13 mouse cellular contexts compared by ENCODE assay signal in genomic region chr3:121437996-121438395, GRCm38 (mm10). TPM values are rescaled to one million over a fixed set of nuclear protein-coding genes. Genes with fewer than 3 reads are reported as not detected.
DNase-seq lines count a peak whose midpoint lies in the region; ATAC-seq and TF ChIP-seq lines count a peak whose summit lies in the region.
"Had no signal": no experiment of that assay in that cellular context is flagged by ENCODE, and none has a peak within 500 bp of the region (broad histone marks: within the 10 kb centered on the region; RNA-seq: fewer than 3 reads in every experiment).

No protein-coding gene starts in this region.

- H3K4me2 ChIP-seq in kidney, embryonic 15.5 days: no peak overlapping the region
- no peak overlapping the region for H3K4me2 ChIP-seq in heart, embryonic 14.5 days (ENCODE audit: low read length)
- no peak overlapping the region for H3K4me2 ChIP-seq in limb, embryonic 15.5 days
- H3K4me2 ChIP-seq: forebrain, embryonic 15.5 days; lung, embryonic 15.5 days had no signal

- 0 out of 2 replicates have a peak, but pooled peaks have one; percentile 12 for ATAC-seq in kidney, embryonic 15.5 days (replicated peaks; ENCODE audit: low FRiP score)
- no peak for ATAC-seq in heart, embryonic 14.5 days (ENCODE audit: insufficient number of reproducible peaks, insufficient read depth, low FRiP score, low read depth)
- ATAC-seq in limb, embryonic 15.5 days (ENCODE audit: insufficient number of reproducible peaks, low FRiP score, low TSS enrichment, low read depth): no peak
- no peak for ATAC-seq in megakaryocyte progenitor cell, adult 5-6 weeks (replicated peaks; ENCODE audit: poor library complexity)
- ATAC-seq: CD4-positive, CD25-positive, alpha-beta regulatory T cell, adult 4 months; forebrain, embryonic 15.5 days had no signal

- H3K4me3 ChIP-seq in heart, adult 2 months: no peak overlapping the region
- H3K4me3 ChIP-seq in kidney, embryonic 15.5 days (replicated peaks): no peak overlapping the region
- H3K4me3 ChIP-seq in heart, embryonic 14.5 days (ENCODE audit: control insufficient read depth in 1 of 2, insufficient read depth in 1 of 2, low read depth in 1 of 2, low read length in 2 of 2): no peak overlapping the region
- H3K4me3 ChIP-seq in limb, embryonic 15.5 days: no peak overlapping the region
- H3K4me3 ChIP-seq: forebrain, embryonic 15.5 days; lung, embryonic 15.5 days had no signal

- H3K36me3 ChIP-seq in heart, adult 2 months (ENCODE audit: control insufficient read depth, insufficient read depth, low read length): peaks cover 11% of the 10 kb centered on the region; the same call in 1 of the 2 replicates
- peaks cover 15% of the 10 kb centered on the region for H3K36me3 ChIP-seq in kidney, embryonic 15.5 days
- peaks cover 17% of the 10 kb centered on the region; the same call in 1 of the 2 replicates for H3K36me3 ChIP-seq in heart, embryonic 14.5 days (ENCODE audit: control insufficient read depth, insufficient read depth, low read length)
- H3K36me3 ChIP-seq in limb, embryonic 15.5 days: peaks cover 19% of the 10 kb centered on the region

- intact Hi-C loops in heart, adult 2 months (cut with DNase I): loop anchor here (10.0 kb wide), 1 partner anchor 1187 kb away; no protein-coding TSS in a partner anchor

- peak overlapping the region; percentile 47 for H3K27ac ChIP-seq in heart, adult 2 months
- H3K27ac ChIP-seq in kidney, embryonic 15.5 days: 0 out of 2 replicates have a peak overlapping the region, but pooled peaks have one; percentile 24
- H3K27ac ChIP-seq in heart, embryonic 14.5 days (replicated peaks in 1 of 2; ENCODE audit: control insufficient read depth in 1 of 2, insufficient read depth in 1 of 2, low read depth in 2 of 2, low read length in 2 of 2): peak overlapping the region; percentile 3 to 29; a peak in 2 of 4 replicates
- peak overlapping the region; percentile 34; the same call in 1 of the 2 replicates for H3K27ac ChIP-seq in limb, embryonic 15.5 days
- H3K27ac ChIP-seq: forebrain, embryonic 15.5 days; lung, embryonic 15.5 days had no signal

- no peak for TF ChIP-seq POLR2A in heart, adult 2 months (IDR thresholded peaks at IDR 0.05; ENCODE audit: insufficient read depth, low read depth, low read length)

- TF ChIP-seq CTCF in heart, adult 2 months (IDR thresholded peaks at IDR 0.05): no peak

- no peaks in the 10 kb centered on the region for H3K9me3 ChIP-seq in kidney, embryonic 15.5 days (replicated peaks)
- H3K9me3 ChIP-seq in heart, embryonic 14.5 days (ENCODE audit: control insufficient read depth, low read length): no peaks in the 10 kb centered on the region
- no peaks in the 10 kb centered on the region for H3K9me3 ChIP-seq in limb, embryonic 15.5 days
- H3K9me3 ChIP-seq: forebrain, embryonic 15.5 days; lung, embryonic 15.5 days had no signal

- no peaks in the 10 kb centered on the region; the same call in none of the 2 replicates for H3K79me2 ChIP-seq in heart, adult 2 months (replicated peaks; ENCODE audit: control insufficient read depth, insufficient read depth, low read length)

- peak overlapping the region; percentile 8; the same call in 1 of the 2 replicates for H3K9ac ChIP-seq in heart, adult 2 months (ENCODE audit: low read depth, low read length)
- no peak overlapping the region for H3K9ac ChIP-seq in kidney, embryonic 15.5 days
- peak overlapping the region; percentile 39; the same call in 1 of the 2 replicates for H3K9ac ChIP-seq in heart, embryonic 14.5 days (ENCODE audit: low read length)
- H3K9ac ChIP-seq in limb, embryonic 15.5 days: no peak overlapping the region
- H3K9ac ChIP-seq: forebrain, embryonic 15.5 days; lung, embryonic 15.5 days had no signal

- H3K27me3 ChIP-seq in heart, adult 2 months (ENCODE audit: control insufficient read depth, insufficient read depth, low read length): no peaks in the 10 kb centered on the region
- no peaks in the 10 kb centered on the region for H3K27me3 ChIP-seq in kidney, embryonic 15.5 days
- no peaks in the 10 kb centered on the region for H3K27me3 ChIP-seq in heart, embryonic 14.5 days (ENCODE audit: control insufficient read depth, insufficient read depth, low read length)
- no peaks in the 10 kb centered on the region for H3K27me3 ChIP-seq in limb, embryonic 15.5 days
- H3K27me3 ChIP-seq: forebrain, embryonic 15.5 days; lung, embryonic 15.5 days had no signal

- no peak for DNase-seq in heart, adult 2 months
- no peak for DNase-seq in heart, postnatal 4 days
- DNase-seq in kidney, postnatal 10 days: no peak
- DNase-seq: cerebellum, adult 11 months; gastrocnemius, postnatal 25 days; layer of hippocampus, adult 9-11 months had no signal

- 32% methylated on average over 7 of the region's 7 CpGs for WGBS in heart, adult 2 months
- WGBS in kidney, embryonic 15.5 days: 59% methylated on average over 7 of the region's 7 CpGs
- WGBS in heart, embryonic 14.5 days: 37% methylated on average over 7 of the region's 7 CpGs
- WGBS in limb, embryonic 15.5 days: 72% methylated on average over 7 of the region's 7 CpGs

- 0 out of 2 replicates have a peak, but pooled peaks have one; percentile 25 for TF ChIP-seq EP300 in heart, adult 2 months (IDR thresholded peaks at IDR 0.05; ENCODE audit: insufficient read depth, low read depth, low read length)

- peaks cover 43% of the 10 kb centered on the region for H3K4me1 ChIP-seq in heart, adult 2 months (ENCODE audit: control insufficient read depth, insufficient read depth, low read length)
- peaks cover 95% of the 10 kb centered on the region for H3K4me1 ChIP-seq in kidney, embryonic 15.5 days
- peaks cover 60 to 91% of the 10 kb centered on the region in 2 experiments for H3K4me1 ChIP-seq in heart, embryonic 14.5 days (ENCODE audit: control insufficient read depth in 2 of 2, insufficient read depth in 2 of 2, low read length in 2 of 2)
- H3K4me1 ChIP-seq in limb, embryonic 15.5 days: peaks cover 71% of the 10 kb centered on the region

RNA-seq across cellular contexts. Expression of gene Cnn3, which starts 11.7 kb away (rescaled TPM):
- 10 to 100 TPM; 37.8 to 40.2 TPM for total RNA-seq in heart, adult 2 months (2021)
- 45.4 and 75.7 TPM in 2 replicates for polyA plus RNA-seq in heart, adult 2 months (2012; rRNA removed)
- total RNA-seq in heart, postnatal 4 days (2021): 100 to 1,000 TPM; 162 to 167 TPM
- polyA plus RNA-seq in kidney, embryonic 15.5 days (2015; fragmentation: Nextera tagmentation; extraction: Ambion mirVana): 607 and 612 TPM in 2 replicates
- 358 and 372 TPM in 2 replicates for polyA plus RNA-seq in heart, embryonic 14.5 days (2014; fragmentation: Nextera tagmentation; extraction: Ambion mirVana)
- 720 and 793 TPM in 2 replicates for polyA plus RNA-seq in limb, embryonic 15.5 days (2015; fragmentation: Nextera tagmentation; extraction: Ambion mirVana)
- 38.8 and 43.0 TPM in 2 replicates for total RNA-seq in megakaryocyte progenitor cell, adult 5-6 weeks (2015)
- total RNA-seq in megakaryocyte progenitor cell, adult 5-6 weeks (2017): 21.2 and 28.5 TPM in 2 replicates

Comparison
In these comparisons a context has a peak if more than half of its experiments do, and no peak if none do; other contexts are left out.
1. H3K9ac ChIP-seq: peak in heart, adult 2 months (single experiment) and heart, embryonic 14.5 days (single experiment); none in kidney, embryonic 15.5 days (single experiment) and limb, embryonic 15.5 days (single experiment).
2. Peak in every context shown above with its lines, with median percentiles within 50 percentile points of each other: H3K27ac ChIP-seq.